Comparison of ENCODE assay signal across 18 mouse cellular contexts in the genomic region with DNA sequence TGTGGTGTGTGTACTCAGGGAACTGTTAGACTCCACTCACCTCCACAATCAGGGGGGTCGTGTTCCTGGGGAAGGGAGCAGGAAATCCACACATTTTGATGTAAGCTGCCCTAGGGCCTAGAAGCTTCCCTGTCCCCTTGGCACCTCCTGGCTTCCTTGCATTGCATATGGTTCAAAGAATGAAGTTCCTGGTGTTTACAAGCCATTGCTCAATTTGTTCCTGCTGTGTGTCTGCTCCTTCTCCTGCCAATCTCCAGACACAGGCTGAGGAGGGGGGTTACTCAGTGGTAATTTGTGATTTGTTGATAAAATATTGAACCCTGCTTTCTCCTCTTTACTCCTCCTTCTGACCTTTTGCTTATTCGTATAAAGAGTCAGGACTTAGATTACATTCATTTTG. TPM values are rescaled to one million over a fixed set of nuclear protein-coding genes. Genes with fewer than 3 reads are reported as not detected.
"Had no signal": no experiment of that assay in that cellular context is flagged by ENCODE, and none has a peak within 500 bp of the region (broad histone marks: within the 10 kb centered on the region; RNA-seq: fewer than 3 reads in every experiment).

No protein-coding gene starts in this region.

- H3K36me3 ChIP-seq: limb, embryonic 15.5 days; liver, embryonic 12.5 days; liver, embryonic 15.5 days; lung, embryonic 15.5 days; midbrain, embryonic 12.5 days; midbrain, embryonic 15.5 days; neural tube, embryonic 12.5 days; neural tube, embryonic 15.5 days had no signal

- H3K27me3 ChIP-seq: limb, embryonic 15.5 days; liver, embryonic 12.5 days; liver, embryonic 15.5 days; lung, embryonic 15.5 days; midbrain, embryonic 15.5 days; neural tube, embryonic 12.5 days; neural tube, embryonic 15.5 days had no signal

- H3K4me3 ChIP-seq: layer of hippocampus, adult 2 months; limb, embryonic 15.5 days; liver, embryonic 12.5 days; liver, embryonic 15.5 days; lung, embryonic 15.5 days; midbrain, embryonic 12.5 days; midbrain, embryonic 15.5 days; neural tube, embryonic 12.5 days; neural tube, embryonic 15.5 days had no signal

- H3K9me3 ChIP-seq: limb, embryonic 15.5 days; liver, embryonic 12.5 days; liver, embryonic 15.5 days; lung, embryonic 15.5 days; midbrain, embryonic 12.5 days; midbrain, embryonic 15.5 days; neural tube, embryonic 12.5 days; neural tube, embryonic 15.5 days had no signal

- H3K4me2 ChIP-seq: limb, embryonic 15.5 days; liver, embryonic 12.5 days; liver, embryonic 15.5 days; lung, embryonic 15.5 days; midbrain, embryonic 12.5 days; midbrain, embryonic 15.5 days; neural tube, embryonic 12.5 days; neural tube, embryonic 15.5 days had no signal

- H3K4me1 ChIP-seq: liver, embryonic 15.5 days had no signal

- DNase-seq: kidney, adult 2 months; kidney, postnatal 25 days; layer of hippocampus, adult 9-11 months; lung, adult 18-20 months; thymus, adult 2 months; thymus, postnatal 14 days had no signal

- H3K27ac ChIP-seq: kidney, postnatal 0 days; layer of hippocampus, adult 2 months; limb, embryonic 15.5 days; liver, embryonic 12.5 days; liver, embryonic 15.5 days; lung, embryonic 15.5 days; macrophage; midbrain, embryonic 12.5 days; midbrain, embryonic 15.5 days; neural tube, embryonic 12.5 days; neural tube, embryonic 15.5 days; stomach, postnatal 0 days had no signal

- H3K9ac ChIP-seq: limb, embryonic 15.5 days; liver, embryonic 12.5 days; liver, embryonic 15.5 days; lung, embryonic 15.5 days; midbrain, embryonic 12.5 days; midbrain, embryonic 15.5 days; neural tube, embryonic 12.5 days; neural tube, embryonic 15.5 days had no signal

- ATAC-seq: liver, embryonic 12.5 days; midbrain, embryonic 15.5 days had no signal

RNA-seq across cellular contexts. Expression of a gene that starts 25.5 kb away (rescaled TPM):
- polyA plus RNA-seq: macrophage had no signal
